Mouse (Mus musculus) urinary bladder, postnatal 14 days (tissue): ENCODE measurements around the gene Ckap5.
"Not testable (repeated sequence)": the region's sequence is repeated elsewhere in the genome, so short reads cannot be mapped to it uniquely, and the experiment has no call there.

Experiments
- DNase-seq: peaks from one replicate; pipeline ENCODE4 v3.0.0; 2021; ENCODE audit warnings: low spot score

Ckap5 gene

DNA sequence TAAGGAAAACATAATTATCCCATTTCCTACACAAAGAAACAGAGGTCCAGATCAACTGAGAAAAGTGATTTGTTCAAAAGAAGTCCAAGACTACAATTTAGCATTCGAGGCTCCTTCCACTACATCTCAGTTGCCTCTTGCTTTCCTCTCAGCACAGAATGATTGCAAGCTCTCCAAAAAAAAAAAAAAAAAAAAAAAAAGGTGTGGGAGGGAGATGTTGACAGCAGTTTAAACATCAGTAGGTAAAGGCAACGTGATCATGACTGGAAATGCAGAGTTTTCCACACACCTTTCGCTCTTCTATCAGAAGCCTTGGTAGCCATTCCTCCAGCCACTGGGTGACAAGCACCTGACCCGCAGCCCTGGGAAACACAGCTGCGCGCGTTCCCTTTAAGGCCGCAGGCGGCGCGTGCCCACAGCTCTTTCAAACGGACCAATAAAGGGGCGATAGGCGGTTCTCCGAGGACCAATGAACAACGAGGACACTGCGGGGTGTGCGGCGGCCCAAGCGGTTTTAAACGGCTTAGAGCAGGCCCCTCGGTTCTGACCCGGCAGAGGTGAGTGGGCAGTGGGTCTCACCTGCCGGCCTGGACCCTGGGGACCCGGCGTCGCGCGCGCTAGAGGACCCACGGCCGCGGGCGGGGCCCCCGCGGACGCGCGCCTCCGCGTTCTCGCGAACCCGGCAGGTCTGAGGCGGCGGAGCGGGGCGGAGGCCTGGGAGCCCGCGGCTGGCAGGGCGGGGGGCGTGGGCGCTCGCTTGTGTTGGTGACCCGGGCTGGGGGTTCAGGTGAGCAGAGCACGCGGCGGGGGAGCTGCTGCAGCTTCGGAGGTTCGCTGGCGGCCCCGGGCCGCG, at the start of gene Ckap5:
Ckap5 (plus strand) TSS at position 469 of the 853 bp plus-strand sequence.
- DNase-seq, result peak; percentile 91

GRCm38 (mm10) chr2:91476841-91477240, 49.7 kb upstream of the Ckap5 start:
- no peak for DNase-seq

DNA sequence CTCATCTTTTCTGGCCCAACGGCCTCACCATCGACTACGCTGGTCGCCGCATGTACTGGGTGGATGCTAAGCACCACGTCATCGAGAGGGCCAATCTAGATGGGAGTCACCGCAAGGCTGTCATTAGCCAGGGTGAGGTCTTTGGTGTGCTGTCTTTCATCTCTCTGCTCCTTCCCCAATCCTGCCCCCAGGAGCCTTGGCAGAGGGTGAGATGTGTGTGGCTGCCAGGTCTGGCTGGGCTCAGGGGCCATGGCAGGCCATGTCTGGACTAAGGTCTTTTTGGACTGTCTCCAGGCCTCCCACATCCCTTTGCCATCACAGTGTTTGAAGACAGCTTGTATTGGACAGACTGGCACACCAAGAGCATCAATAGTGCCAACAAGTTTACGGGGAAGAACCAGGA, 46.2 kb upstream of the Ckap5 start:
- no peak for DNase-seq

DNA sequence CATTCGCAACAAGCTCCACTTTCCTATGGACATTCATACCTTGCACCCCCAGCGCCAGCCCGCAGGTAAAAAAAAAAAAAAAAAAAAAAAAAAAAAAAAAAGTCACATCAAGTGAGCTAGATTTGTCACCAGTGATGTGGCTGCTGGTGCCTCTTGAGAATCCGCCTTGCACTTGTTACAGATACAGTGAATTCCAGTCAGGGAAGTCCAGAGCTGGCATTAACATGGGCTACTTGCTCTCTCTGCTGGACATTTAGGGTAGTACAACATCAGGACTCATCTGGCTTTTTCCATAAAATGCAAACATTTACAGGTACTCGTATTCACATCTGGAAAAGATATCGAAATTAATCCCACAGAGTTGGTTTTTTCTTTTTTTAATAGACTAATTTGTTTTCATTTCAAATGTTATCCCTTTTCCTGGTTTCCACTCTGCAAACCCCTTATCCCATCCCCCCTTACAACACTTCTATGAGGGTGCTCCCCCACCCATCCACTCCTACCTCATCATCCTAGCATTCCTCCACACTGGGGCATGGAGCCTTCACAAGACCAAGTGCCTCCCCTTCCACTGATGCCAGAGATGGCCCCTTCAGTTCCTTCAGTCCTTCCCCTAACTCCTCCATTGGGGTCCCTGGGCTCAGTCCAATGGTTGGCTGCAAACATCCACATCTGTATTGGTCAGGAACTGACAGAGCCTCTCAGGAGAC, 45.6 kb upstream of the Ckap5 start:
- peak; percentile 62 for DNase-seq

GRCm38 (mm10) chr2:91484698-91485097, 41.9 kb upstream of the Ckap5 start:
- DNase-seq, result no peak

- DNase-seq, result no peak
Measured at GRCm38 (mm10) chr2:91485256-91485655, 41.3 kb upstream of the Ckap5 start.

DNA sequence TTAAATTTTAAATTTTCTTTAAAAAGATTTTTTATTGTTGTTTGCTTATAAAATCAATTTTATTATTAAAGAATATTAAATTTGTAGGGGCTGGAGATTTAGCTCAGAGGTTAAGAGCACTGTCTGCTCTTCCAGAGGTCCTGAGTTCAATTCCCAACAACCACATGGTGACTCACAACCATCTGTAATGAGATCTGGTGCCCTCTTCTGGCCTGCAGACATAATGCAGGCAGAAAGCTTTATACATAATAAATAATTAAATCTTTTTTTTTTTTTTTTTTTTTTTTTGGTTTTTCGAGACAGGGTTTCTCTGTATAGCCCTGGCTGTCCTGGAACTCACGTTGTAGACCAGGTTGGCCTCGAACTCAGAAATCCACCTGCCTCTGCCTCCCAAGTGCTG, 39.3 kb upstream of the Ckap5 start:
- peak; percentile 45 for DNase-seq

- no peak for DNase-seq
Measured at GRCm38 (mm10) chr2:91492071-91492635, 34.4 kb upstream of the Ckap5 start.

DNA sequence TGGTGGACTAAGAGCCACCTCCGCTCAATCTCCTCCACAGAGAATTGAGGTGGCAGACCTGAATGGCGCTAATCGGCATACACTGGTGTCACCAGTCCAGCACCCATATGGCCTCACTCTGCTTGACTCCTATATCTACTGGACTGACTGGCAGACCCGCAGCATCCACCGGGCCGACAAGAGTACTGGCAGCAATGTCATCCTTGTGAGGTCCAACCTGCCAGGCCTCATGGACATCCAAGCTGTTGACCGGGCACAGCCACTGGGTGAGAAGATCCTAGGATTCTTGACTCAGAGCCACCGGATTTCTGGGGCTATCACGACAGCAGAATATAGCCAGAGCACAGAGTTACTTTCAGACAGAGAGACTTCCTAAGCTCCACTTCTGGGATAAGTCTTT, 32.6 kb upstream of the Ckap5 start:
- no peak for DNase-seq

DNA sequence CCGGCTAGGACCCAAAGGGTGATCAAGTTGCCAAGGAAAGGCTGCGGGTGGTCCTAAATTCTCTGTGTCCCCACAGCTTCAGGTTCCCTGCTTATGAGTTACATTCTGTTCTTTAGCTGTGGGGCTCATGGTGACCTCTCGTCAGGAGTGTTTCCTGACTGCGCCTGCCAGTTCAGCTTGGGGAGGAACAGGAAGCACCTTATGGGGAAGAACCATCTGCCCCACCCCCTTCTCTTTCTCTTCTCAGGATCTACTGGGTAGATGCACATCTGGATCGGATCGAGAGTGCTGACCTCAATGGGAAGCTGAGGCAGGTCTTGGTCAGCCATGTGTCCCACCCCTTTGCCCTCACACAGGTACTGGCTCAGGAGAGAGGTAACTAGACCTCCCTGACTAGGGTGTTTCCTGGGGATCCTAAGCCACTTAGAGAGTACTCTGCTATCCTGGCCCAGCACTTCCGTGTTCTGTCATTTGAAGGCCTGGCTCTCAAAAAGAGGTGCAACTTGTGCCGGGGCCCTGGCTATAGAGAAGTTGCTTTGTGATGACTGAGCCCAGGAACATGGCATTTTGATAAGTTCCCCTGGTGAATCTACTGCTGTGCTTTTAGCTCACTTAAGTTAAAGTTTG, 28.4 kb upstream of the Ckap5 start:
- no peak for DNase-seq

DNA sequence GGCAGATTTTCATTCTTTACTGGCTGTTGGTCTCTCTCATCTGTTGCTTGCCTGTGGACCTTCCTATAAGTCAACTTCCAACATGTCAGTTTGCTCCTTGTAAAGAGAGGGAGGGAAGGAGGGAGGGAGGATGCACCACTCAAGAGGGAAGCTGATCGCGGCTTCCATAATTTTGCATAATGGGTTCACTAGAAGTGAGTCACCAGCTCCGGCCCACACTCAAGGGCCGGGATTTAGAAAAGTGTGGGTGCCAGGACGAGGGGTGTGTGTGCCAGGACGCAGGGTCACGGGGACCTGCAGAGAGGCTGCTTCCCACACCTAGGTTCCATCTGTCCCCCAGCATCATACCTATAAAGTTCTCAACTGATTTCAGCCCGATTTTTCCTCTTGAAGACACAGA, 18.5 kb upstream of the Ckap5 start:
- DNase-seq, result no peak

GRCm38 (mm10) chr2:91517186-91517585, 9.4 kb upstream of the Ckap5 start:
- no peak for DNase-seq

- peak; percentile 22 for DNase-seq
Measured at GRCm38 (mm10) chr2:91527147-91527486, 555 bp downstream of the Ckap5 start.

- peak; percentile 89 for DNase-seq
Measured at GRCm38 (mm10) chr2:91537588-91538205, 11.1 kb downstream of the Ckap5 start.

- DNase-seq, result no peak
Measured at GRCm38 (mm10) chr2:91568125-91568524, 41.6 kb downstream of the Ckap5 start.

DNA sequence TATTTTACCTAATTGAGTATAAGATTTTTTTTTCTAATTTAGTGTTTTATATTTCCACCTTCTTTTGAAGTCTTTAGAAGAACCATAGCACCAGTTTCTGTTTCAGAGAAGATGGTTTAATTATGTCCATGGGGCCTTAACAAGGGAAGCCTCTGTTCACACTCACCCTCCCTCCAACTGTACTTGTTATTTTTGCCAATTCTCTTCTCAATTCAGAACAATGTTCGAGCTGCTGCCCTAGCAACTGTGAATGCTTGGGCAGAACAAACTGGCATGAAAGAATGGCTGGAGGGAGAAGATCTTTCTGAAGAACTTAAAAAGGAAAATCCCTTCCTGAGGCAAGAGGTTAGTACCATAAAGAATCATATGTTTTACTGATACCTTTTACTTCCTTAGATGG, 54.3 kb downstream of the Ckap5 start:
- no peak for DNase-seq

DNA sequence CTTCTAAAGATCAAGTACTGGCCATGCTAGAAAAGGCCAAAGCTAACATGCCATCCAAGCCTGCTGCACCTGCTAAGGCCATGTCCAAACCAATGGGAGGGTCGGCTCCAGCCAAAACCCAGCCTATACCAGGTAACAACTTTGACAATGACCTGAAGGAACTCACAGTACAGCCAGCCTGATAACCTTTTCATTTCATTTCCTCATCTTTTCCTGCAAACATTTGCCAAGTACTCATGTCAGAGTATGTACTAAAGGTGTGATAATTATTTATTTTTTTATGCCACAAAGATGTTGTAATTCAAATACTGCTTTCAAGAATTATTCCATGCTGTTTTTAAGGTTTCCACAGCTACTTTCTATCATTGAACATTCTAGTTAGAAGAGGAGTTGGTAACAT, 59.7 kb downstream of the Ckap5 start:
- DNase-seq, result no peak

- no peak for DNase-seq
Measured at GRCm38 (mm10) chr2:91600475-91600874, 73.9 kb downstream of the Ckap5 start.

- no peak for DNase-seq
Measured at GRCm38 (mm10) chr2:91602389-91602788, 75.8 kb downstream of the Ckap5 start.

DNA sequence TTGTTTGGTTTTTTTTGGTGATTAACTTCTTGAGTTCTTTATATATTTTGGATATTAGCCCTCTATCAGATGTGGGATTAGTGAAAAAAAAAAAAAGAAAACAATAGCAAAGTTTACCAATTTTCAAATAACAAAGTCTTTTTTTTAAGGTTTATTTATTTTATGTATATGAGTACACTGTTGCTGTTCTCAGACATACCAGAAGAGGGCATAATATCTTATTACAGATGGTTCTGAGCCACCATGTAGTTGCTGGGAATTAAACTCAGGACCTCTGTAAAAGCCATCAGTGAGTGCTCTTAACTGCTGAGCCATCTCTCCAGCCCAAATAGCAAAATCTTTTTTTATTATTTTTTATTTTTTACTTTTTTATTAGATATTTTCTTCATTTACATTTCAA, 82.8 kb downstream of the Ckap5 start:
- DNase-seq, result not testable (repeated sequence)

DNA sequence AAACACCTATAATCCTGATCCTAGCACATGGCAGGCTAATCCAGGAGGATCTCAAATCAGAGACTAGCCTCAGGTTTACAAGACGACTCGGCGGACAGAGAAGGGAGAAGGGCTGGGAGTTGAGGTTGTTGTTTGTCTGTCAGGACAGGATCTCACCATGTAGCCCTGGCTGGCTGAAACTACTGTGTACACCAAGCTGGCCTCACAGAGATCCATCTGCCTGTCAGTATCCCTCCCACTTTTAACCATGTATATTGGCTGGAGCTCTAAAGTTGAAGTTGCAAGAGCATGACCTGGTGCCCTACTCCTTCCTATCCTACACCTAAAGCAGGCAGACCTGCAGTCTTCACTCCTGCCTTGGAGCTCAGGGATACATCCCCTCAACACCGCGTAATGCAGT, 95.8 kb downstream of the Ckap5 start:
- DNase-seq, result no peak

GRCm38 (mm10) chr2:91623366-91623765, 96.8 kb downstream of the Ckap5 start:
- DNase-seq, result not testable (repeated sequence)
